ENCODE assay signal across 8 mouse cellular contexts in the genomic region with DNA sequence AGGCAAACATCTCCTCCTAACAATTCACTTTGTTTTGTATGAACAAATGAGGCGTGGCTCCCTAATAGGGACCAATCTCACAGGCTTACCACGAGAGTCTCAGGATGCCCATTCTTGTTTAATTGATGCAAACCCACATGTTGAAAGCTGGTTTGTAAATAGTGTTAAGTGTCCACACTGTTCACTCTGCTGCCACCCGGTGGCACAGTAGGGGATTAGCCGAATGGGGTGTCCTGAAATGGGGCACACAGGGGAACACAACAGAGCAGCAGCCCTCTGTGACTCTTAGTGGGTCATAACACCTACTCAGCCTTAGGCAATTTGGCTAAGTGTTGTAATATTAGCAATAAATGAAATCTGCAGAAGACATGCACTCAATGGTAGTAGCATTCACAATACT.
DNase-seq lines count a peak whose midpoint lies in the region; ATAC-seq and TF ChIP-seq lines count a peak whose summit lies in the region.
"Had no signal": no experiment of that assay in that cellular context is flagged by ENCODE, and none has a peak within 500 bp of the region (broad histone marks: within the 10 kb centered on the region; RNA-seq: fewer than 3 reads in every experiment).

No protein-coding gene starts in this region.

- no peaks in the 10 kb centered on the region for H3K36me3 ChIP-seq in ES-Bruce4 (ENCODE audit: control insufficient read depth, insufficient read depth, low read length, poor library complexity, severe bottlenecking)
- H3K36me3 ChIP-seq in hindbrain, embryonic 11.5 days (ENCODE audit: control insufficient read depth, insufficient read depth, low read length) = no peaks in the 10 kb centered on the region
- H3K36me3 ChIP-seq: heart, embryonic 15.5 days had no signal

- peak; percentile 71 for TF ChIP-seq CTCF in ES-Bruce4 (IDR thresholded peaks at IDR 0.05; ENCODE audit: low read depth, low read length)

- peak; percentile 39 for DNase-seq in adipocyte (ENCODE audit: low spot score)
- peak; percentile 74 for DNase-seq in embryo, embryonic 11 days
- DNase-seq in hindbrain, embryonic 11.5 days (ENCODE audit: low spot score) = peak; percentile 75
- DNase-seq in layer of hippocampus, adult 8-10 months (ENCODE audit: low spot score in 2 of 2) = peak; percentile 35 to 72
- peak; percentile 32 to 41 for DNase-seq in right cerebral cortex, postnatal 36 days (ENCODE audit: low spot score in 2 of 2)

- no peak for TF ChIP-seq EP300 in ES-Bruce4 (IDR thresholded peaks at IDR 0.05; ENCODE audit: insufficient read depth, low read depth, low read length)

- WGBS in hindbrain, embryonic 11.5 days = 12% methylated on average over 4 of the region's 4 CpGs

- no peak overlapping the region for H3K4me2 ChIP-seq in hindbrain, embryonic 11.5 days (replicated peaks; ENCODE audit: low read depth, low read length)
- H3K4me2 ChIP-seq: heart, embryonic 15.5 days had no signal

- no peak overlapping the region for H3K4me3 ChIP-seq in ES-Bruce4 (ENCODE audit: low read depth, low read length)
- no peak overlapping the region for H3K4me3 ChIP-seq in hindbrain, embryonic 11.5 days (ENCODE audit: low read depth, low read length)
- H3K4me3 ChIP-seq: heart, embryonic 15.5 days had no signal

- H3K27ac ChIP-seq in ES-Bruce4 (ENCODE audit: insufficient read depth, low read length) = no peak overlapping the region
- H3K27ac ChIP-seq in hindbrain, embryonic 11.5 days (ENCODE audit: low read depth, low read length) = no peak overlapping the region
- H3K27ac ChIP-seq: heart, embryonic 15.5 days had no signal

- H3K4me1 ChIP-seq in ES-Bruce4 (ENCODE audit: control insufficient read depth, insufficient read depth, low read length) = no peaks in the 10 kb centered on the region
- H3K4me1 ChIP-seq in hindbrain, embryonic 11.5 days (replicated peaks; ENCODE audit: control insufficient read depth, insufficient read depth, low read length) = no peaks in the 10 kb centered on the region
- H3K4me1 ChIP-seq: heart, embryonic 15.5 days had no signal

- no peaks in the 10 kb centered on the region for H3K27me3 ChIP-seq in ES-Bruce4 (ENCODE audit: control insufficient read depth, insufficient read depth, low read length, poor library complexity, severe bottlenecking)
- no peaks in the 10 kb centered on the region for H3K27me3 ChIP-seq in hindbrain, embryonic 11.5 days (ENCODE audit: control insufficient read depth, insufficient read depth, low read length)

- peak; percentile 75 for ATAC-seq in hindbrain, embryonic 11.5 days (ENCODE audit: low FRiP score)
- peak; percentile 79; the same call in 1 of the 2 replicates for ATAC-seq in megakaryocyte-erythroid progenitor cell, adult 5-6 weeks (replicated peaks; ENCODE audit: low FRiP score, low TSS enrichment, poor library complexity, severe bottlenecking)

- no peaks in the 10 kb centered on the region for H3K9me3 ChIP-seq in ES-Bruce4 (replicated peaks; ENCODE audit: control insufficient read depth, insufficient read depth, low read length, poor library complexity, severe bottlenecking)
- H3K9me3 ChIP-seq in hindbrain, embryonic 11.5 days (ENCODE audit: control insufficient read depth, low read length) = no peaks in the 10 kb centered on the region
- H3K9me3 ChIP-seq: heart, embryonic 15.5 days had no signal

- H3K9ac ChIP-seq in ES-Bruce4 (ENCODE audit: low read depth, poor library complexity, severe bottlenecking) = no peak overlapping the region
- no peak overlapping the region for H3K9ac ChIP-seq in hindbrain, embryonic 11.5 days (ENCODE audit: low read depth, low read length)
- H3K9ac ChIP-seq: heart, embryonic 15.5 days had no signal

- TF ChIP-seq POLR2A in ES-Bruce4 (IDR thresholded peaks at IDR 0.05; ENCODE audit: insufficient read depth, low read length) = no peak
